Mouse (Mus musculus): Measurements from ENCODE around the gene Bckdk. TPM values are rescaled to one million over a fixed set of nuclear protein-coding genes. Genes with fewer than 3 reads are reported as not detected.

Gene Bckdk
- total RNA-seq, 2 experiments from 2014 or later: 103 to 113 TPM

Other genes with a start within 250 kb of the Bckdk start
- 10 to 100 TPM; 44.8 to 65.7 TPM for gene Bcl7c, start 195.1 kb upstream of the Bckdk start, total RNA-seq (2021)
- gene Ctf1, start 191.3 kb upstream of the Bckdk start, total RNA-seq (2021): 10 to 100 TPM; 12.1 to 14.6 TPM
- not detected for gene Ctf2, start 171.9 kb upstream of the Bckdk start, total RNA-seq (2021)
- gene Fbxl19, start 159.5 kb upstream of the Bckdk start, total RNA-seq (2021): 1 to 10 TPM; 2.4 to 3.1 TPM
- 1 to 10 TPM; 8.1 to 9.2 TPM for gene Orai3, start 134.3 kb upstream of the Bckdk start, total RNA-seq (2021)
- gene Setd1a, start 127.4 kb upstream of the Bckdk start, total RNA-seq (2021): 10 to 100 TPM; 15.6 to 17.4 TPM
- gene Gm49388, start 118.5 kb upstream of the Bckdk start, total RNA-seq (2021): 1 to 10 TPM in 1 of 2 experiments, under 1 TPM in 1; 0.88 to 1.8 TPM
- gene Hsd3b7, start 103.5 kb upstream of the Bckdk start, total RNA-seq (2021): 1 to 10 TPM; 6.9 to 8.1 TPM
- 10 to 100 TPM; 46.9 to 49.9 TPM for gene Stx4a, start 79.8 kb upstream of the Bckdk start, total RNA-seq (2021)
- 1 to 10 TPM; 1.1 to 2.2 TPM for gene Stx1b, start 79.5 kb upstream of the Bckdk start, total RNA-seq (2021)
- 10 to 100 TPM; 13.6 to 13.9 TPM for gene Zfp646, start 27.9 kb upstream of the Bckdk start, total RNA-seq (2021)
- gene Zfp668, start 27.3 kb upstream of the Bckdk start, total RNA-seq (2021): 1 to 10 TPM; 4.6 to 4.9 TPM
- 1 to 10 TPM in 1 of 2 experiments, under 1 TPM in 1; 0.90 to 1.1 TPM for gene Prss53, start 13.1 kb upstream of the Bckdk start, total RNA-seq (2021)
- gene Gm21974, start 8.6 kb upstream of the Bckdk start, total RNA-seq (2021): not detected
- gene Vkorc1, start 8.5 kb upstream of the Bckdk start, total RNA-seq (2021): 10 to 100 TPM; 23.4 to 30.0 TPM
- gene Kat8, start 8.4 kb downstream of the Bckdk start, total RNA-seq (2021): 10 to 100 TPM; 12.5 to 15.2 TPM
- gene Prss8, start 26.0 kb downstream of the Bckdk start, total RNA-seq (2021): not detected
- 1 to 10 TPM; 6.5 to 8.2 TPM for gene Prss36, start 42.6 kb downstream of the Bckdk start, total RNA-seq (2021)
- gene Fus, start 63.4 kb downstream of the Bckdk start, total RNA-seq (2021): 100 to 1,000 TPM; 111 to 123 TPM
- 1 to 10 TPM; 1.8 to 1.9 TPM for gene Pycard, start 89.8 kb downstream of the Bckdk start, total RNA-seq (2021)
- 100 to 1,000 TPM; 246 TPM for gene Trim72, start 99.9 kb downstream of the Bckdk start, total RNA-seq (2021)
- gene Itgam, start 158.6 kb downstream of the Bckdk start, total RNA-seq (2021): 1 to 10 TPM; 1.7 to 1.8 TPM
- not detected for gene Gm49368, start 158.6 kb downstream of the Bckdk start, total RNA-seq (2021)
- gene Itgax, start 225.5 kb downstream of the Bckdk start, total RNA-seq (2021): under 1 TPM; 0.23 to 0.27 TPM